In genomic region chr17:55367064-55367463, GRCm38 (mm10) we compare ENCODE assay signal across 14 mouse cellular contexts.
DNase-seq lines count a peak whose midpoint lies in the region; ATAC-seq and TF ChIP-seq lines count a peak whose summit lies in the region.
"Had no signal": no experiment of that assay in that cellular context is flagged by ENCODE, and none has a peak within 500 bp of the region (broad histone marks: within the 10 kb centered on the region; RNA-seq: fewer than 3 reads in every experiment).

No protein-coding gene starts in this region.

- TF ChIP-seq CTCF in cortical plate, adult 2 months (IDR thresholded peaks at IDR 0.05; ENCODE audit: extremely low read depth, insufficient read depth, low read length) = no peak
- TF ChIP-seq CTCF in left cerebral cortex, adult 2 months (IDR thresholded peaks at IDR 0.05) = no peak

- H3K27me3 ChIP-seq in forebrain, embryonic 15.5 days = no peaks in the 10 kb centered on the region
- no peaks in the 10 kb centered on the region for H3K27me3 ChIP-seq in forebrain, embryonic 12.5 days
- H3K27me3 ChIP-seq in forebrain, embryonic 16.5 days (replicated peaks; ENCODE audit: control insufficient read depth, insufficient read depth, low read length) = no peaks in the 10 kb centered on the region
- H3K27me3 ChIP-seq in midbrain, embryonic 12.5 days = no peaks in the 10 kb centered on the region
- H3K27me3 ChIP-seq: liver, embryonic 12.5 days had no signal

- no peak overlapping the region for H3K9ac ChIP-seq in forebrain, embryonic 15.5 days (replicated peaks)
- H3K9ac ChIP-seq in forebrain, embryonic 12.5 days = no peak overlapping the region
- no peak overlapping the region for H3K9ac ChIP-seq in forebrain, embryonic 16.5 days (replicated peaks; ENCODE audit: low read depth, low read length)
- no peak overlapping the region for H3K9ac ChIP-seq in midbrain, embryonic 12.5 days (replicated peaks)
- H3K9ac ChIP-seq: liver, embryonic 12.5 days had no signal

- 0 out of 2 replicates have a peak, but pooled peaks cover 5% of the 10 kb centered on the region for H3K4me1 ChIP-seq in forebrain, embryonic 15.5 days
- no peaks in the 10 kb centered on the region for H3K4me1 ChIP-seq in forebrain, embryonic 12.5 days
- H3K4me1 ChIP-seq in cortical plate, adult 2 months (ENCODE audit: control insufficient read depth, insufficient read depth, low read length) = peaks cover 2% of the 10 kb centered on the region; the same call in 1 of the 2 replicates
- H3K4me1 ChIP-seq in forebrain, embryonic 16.5 days (replicated peaks; ENCODE audit: control insufficient read depth, insufficient read depth, low read length) = no peaks in the 10 kb centered on the region
- no peaks in the 10 kb centered on the region for H3K4me1 ChIP-seq in midbrain, embryonic 12.5 days
- H3K4me1 ChIP-seq: liver, embryonic 12.5 days had no signal

- TF ChIP-seq POLR2A in cortical plate, adult 2 months (IDR thresholded peaks at IDR 0.05; ENCODE audit: extremely low read depth, insufficient read depth, low read length) = no peak

- no peak for DNase-seq in natural killer cell, adult 2 months (ENCODE audit: low spot score in 2 of 2)
- no peak for DNase-seq in right cerebral cortex, postnatal 4 days
- DNase-seq in left cerebral cortex, adult 2 months (ENCODE audit: extremely low spot score in 1 of 2, low spot score in 2 of 2) = no peak
- DNase-seq: cerebellum, adult 8-10 months; heart, postnatal 14 days; kidney, adult 2 months; lung, postnatal 10 days; thymus, postnatal 36 days had no signal

- peak; percentile 53; the same call in 1 of the 2 replicates for ATAC-seq in forebrain, embryonic 15.5 days (replicated peaks)
- no peak for ATAC-seq in forebrain, embryonic 12.5 days (ENCODE audit: low FRiP score)
- 0 out of 2 replicates have a peak, but pooled peaks have one; percentile 28 for ATAC-seq in forebrain, embryonic 16.5 days
- ATAC-seq in midbrain, embryonic 12.5 days (ENCODE audit: low FRiP score, low read depth) = no peak
- ATAC-seq: liver, embryonic 12.5 days had no signal

- intact Hi-C loops in left cerebral cortex, adult 2 months (cut with DNase I) = no loop called here

- H3K9me3 ChIP-seq in forebrain, embryonic 15.5 days = no peaks in the 10 kb centered on the region
- no peaks in the 10 kb centered on the region for H3K9me3 ChIP-seq in forebrain, embryonic 12.5 days
- H3K9me3 ChIP-seq in forebrain, embryonic 16.5 days (ENCODE audit: control insufficient read depth, low read length) = no peaks in the 10 kb centered on the region
- H3K9me3 ChIP-seq in midbrain, embryonic 12.5 days = no peaks in the 10 kb centered on the region
- H3K9me3 ChIP-seq: liver, embryonic 12.5 days had no signal

- H3K27ac ChIP-seq in forebrain, embryonic 15.5 days (replicated peaks) = peak overlapping the region; percentile 47
- no peak overlapping the region for H3K27ac ChIP-seq in forebrain, embryonic 12.5 days
- peak overlapping the region; percentile 40; the same call in 1 of the 2 replicates for H3K27ac ChIP-seq in cortical plate, adult 2 months (ENCODE audit: insufficient read depth, low read length)
- peak overlapping the region; percentile 62; the same call in 1 of the 2 replicates for H3K27ac ChIP-seq in forebrain, embryonic 16.5 days (ENCODE audit: low read length)
- 0 out of 2 replicates have a peak overlapping the region, but pooled peaks have one; percentile 20 for H3K27ac ChIP-seq in midbrain, embryonic 12.5 days (replicated peaks)
- no peak overlapping the region; the same call in 1 of the 2 replicates for H3K27ac ChIP-seq in left cerebral cortex, adult 2 months
- H3K27ac ChIP-seq: liver, embryonic 12.5 days had no signal

- WGBS in forebrain, embryonic 15.5 days = 88% methylated on average over 1 of the region's 1 CpGs
- WGBS in forebrain, embryonic 12.5 days = 83% methylated on average over 1 of the region's 1 CpGs
- 92% methylated on average over 1 of the region's 1 CpGs for WGBS in forebrain, embryonic 16.5 days
- WGBS in midbrain, embryonic 12.5 days = 74% methylated on average over 1 of the region's 1 CpGs

- H3K36me3 ChIP-seq in forebrain, embryonic 15.5 days = no peaks in the 10 kb centered on the region
- H3K36me3 ChIP-seq in forebrain, embryonic 12.5 days (replicated peaks) = no peaks in the 10 kb centered on the region
- H3K36me3 ChIP-seq in forebrain, embryonic 16.5 days (ENCODE audit: control insufficient read depth, insufficient read depth) = no peaks in the 10 kb centered on the region
- H3K36me3 ChIP-seq in midbrain, embryonic 12.5 days = no peaks in the 10 kb centered on the region
- H3K36me3 ChIP-seq: liver, embryonic 12.5 days had no signal

- H3K4me2 ChIP-seq in forebrain, embryonic 15.5 days (replicated peaks) = no peak overlapping the region
- no peak overlapping the region for H3K4me2 ChIP-seq in forebrain, embryonic 12.5 days
- H3K4me2 ChIP-seq in forebrain, embryonic 16.5 days (ENCODE audit: low read length) = no peak overlapping the region
- no peak overlapping the region for H3K4me2 ChIP-seq in midbrain, embryonic 12.5 days (replicated peaks)
- H3K4me2 ChIP-seq: liver, embryonic 12.5 days had no signal

- H3K4me3 ChIP-seq in forebrain, embryonic 15.5 days = no peak overlapping the region
- no peak overlapping the region for H3K4me3 ChIP-seq in forebrain, embryonic 12.5 days (replicated peaks)
- H3K4me3 ChIP-seq in cortical plate, adult 2 months (ENCODE audit: insufficient read depth, low read length) = no peak overlapping the region
- no peak overlapping the region for H3K4me3 ChIP-seq in forebrain, embryonic 16.5 days (replicated peaks; ENCODE audit: low read length)
- H3K4me3 ChIP-seq in midbrain, embryonic 12.5 days = no peak overlapping the region
- H3K4me3 ChIP-seq in left cerebral cortex, adult 2 months = no peak overlapping the region
- H3K4me3 ChIP-seq: liver, embryonic 12.5 days had no signal

Comparison
In these comparisons a context has a peak if more than half of its experiments do, and no peak if none do; other contexts are left out.
1. ATAC-seq: peak in forebrain, embryonic 15.5 days (single experiment) and forebrain, embryonic 16.5 days (single experiment); none in forebrain, embryonic 12.5 days (single experiment) and midbrain, embryonic 12.5 days (single experiment).
2. H3K27ac ChIP-seq: peak in forebrain, embryonic 15.5 days (single experiment), cortical plate, adult 2 months (single experiment), forebrain, embryonic 16.5 days (single experiment) and midbrain, embryonic 12.5 days (single experiment); none in forebrain, embryonic 12.5 days (single experiment) and left cerebral cortex, adult 2 months (single experiment).